Mouse (Mus musculus) forebrain, embryonic 12.5 days (tissue): ENCODE data around the gene Mfsd4b1. TPM values are rescaled to one million over a fixed set of nuclear protein-coding genes. Genes with fewer than 3 reads are reported as not detected.

ENCODE experiments used
- polyA plus RNA-seq: library from polyadenylated mRNA; unstranded; fragments of >200 nt; fragmentation: Nextera tagmentation; extraction: Ambion mirVana; gene quantifications from 2 replicates; pipeline ENCODE4 v1.2.1, GENCODE M21; 2016

The Mfsd4b1 gene
- polyA plus RNA-seq, 1 experiment from 2014 or later: not detected

Other genes with a start within 250 kb of the Mfsd4b1 start
- gene Mfsd4b4, start 126.0 kb downstream of the Mfsd4b1 start, polyA plus RNA-seq: 5.4 and 5.6 TPM in 2 replicates
- not detected in 2 replicates for gene Mfsd4b2, start 98.3 kb downstream of the Mfsd4b1 start, polyA plus RNA-seq
- gene Mfsd4b3, start 65.1 kb downstream of the Mfsd4b1 start, polyA plus RNA-seq: not detected in 2 replicates
- not detected in 2 replicates for gene Mfsd4b5, start 38.6 kb downstream of the Mfsd4b1 start, polyA plus RNA-seq
- 5.4 and 8.7 TPM in 2 replicates for gene Slc16a10, start 117.0 kb upstream of the Mfsd4b1 start, polyA plus RNA-seq
- 70.2 and 72.9 TPM in 2 replicates for gene Rpf2, start 221.8 kb upstream of the Mfsd4b1 start, polyA plus RNA-seq
- gene Gtf3c6, start 232.8 kb upstream of the Mfsd4b1 start, polyA plus RNA-seq: 131 and 135 TPM in 2 replicates